Mouse (Mus musculus): Measurements from ENCODE around the gene Tgm3.

The Tgm3 gene

DNA sequence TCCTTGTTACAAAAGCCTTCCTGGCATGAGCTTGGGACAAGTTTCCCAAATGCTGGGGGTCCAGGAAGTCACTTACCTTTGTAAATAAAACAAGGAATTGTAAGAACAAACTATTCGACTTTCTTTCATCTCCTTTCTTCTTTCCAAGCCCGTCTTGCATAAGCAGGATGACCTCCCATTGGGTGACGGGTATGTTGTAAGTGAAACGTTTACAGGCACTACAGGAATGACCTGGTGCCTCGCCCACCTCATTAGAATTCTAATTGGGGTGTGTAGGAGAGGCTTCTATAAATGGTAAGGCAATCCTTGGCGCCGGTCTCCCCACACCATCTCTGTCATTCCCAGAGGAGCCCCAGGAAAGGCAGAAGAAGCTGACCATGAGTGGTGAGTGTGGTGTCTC lies at the start of gene Tgm3:
Tgm3 (plus strand) TSS at position 324 of the 400 bp plus-strand sequence.
- no peak for DNase-seq (ENCODE audit: low read depth)

GRCm38 (mm10) chr2:129980608-129981007 lies 31.5 kb upstream of the Tgm3 start:
- no peak for DNase-seq (ENCODE audit: low read depth)

DNA sequence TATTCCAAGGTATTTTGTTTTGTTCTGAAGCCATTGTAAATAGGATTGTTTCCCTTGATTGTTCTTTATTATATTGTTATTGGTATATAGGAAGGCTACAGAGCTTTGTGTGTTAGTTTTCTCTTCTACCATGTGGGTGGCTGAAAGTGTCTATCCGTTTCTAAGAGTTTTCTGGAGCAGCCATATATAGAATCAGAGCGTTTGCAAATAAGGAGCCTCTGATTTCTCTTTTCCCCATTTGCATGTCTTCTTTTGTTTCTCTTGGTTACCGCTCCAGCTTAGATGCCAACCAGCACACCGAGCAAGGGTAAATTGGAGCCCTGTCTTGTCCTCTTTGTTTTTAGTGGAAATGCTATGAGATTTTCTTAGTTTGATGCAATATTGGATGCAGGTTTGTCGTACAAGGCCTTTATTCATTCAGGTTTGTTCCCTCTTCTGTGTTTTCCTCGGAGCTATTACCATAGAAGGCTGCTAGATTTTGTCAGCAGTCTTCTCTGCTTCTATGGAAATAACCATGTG lies 24.6 kb upstream of the Tgm3 start:
- DNase-seq (ENCODE audit: low read depth): no peak

GRCm38 (mm10) chr2:129989646-129990045 lies 22.5 kb upstream of the Tgm3 start:
- DNase-seq (ENCODE audit: low read depth): no peak

GRCm38 (mm10) chr2:129994468-129994867 lies 17.7 kb upstream of the Tgm3 start:
- DNase-seq (ENCODE audit: low read depth): no peak

- DNase-seq (ENCODE audit: low read depth): no peak
Observed at GRCm38 (mm10) chr2:129998476-129998875, 13.7 kb upstream of the Tgm3 start.

DNA sequence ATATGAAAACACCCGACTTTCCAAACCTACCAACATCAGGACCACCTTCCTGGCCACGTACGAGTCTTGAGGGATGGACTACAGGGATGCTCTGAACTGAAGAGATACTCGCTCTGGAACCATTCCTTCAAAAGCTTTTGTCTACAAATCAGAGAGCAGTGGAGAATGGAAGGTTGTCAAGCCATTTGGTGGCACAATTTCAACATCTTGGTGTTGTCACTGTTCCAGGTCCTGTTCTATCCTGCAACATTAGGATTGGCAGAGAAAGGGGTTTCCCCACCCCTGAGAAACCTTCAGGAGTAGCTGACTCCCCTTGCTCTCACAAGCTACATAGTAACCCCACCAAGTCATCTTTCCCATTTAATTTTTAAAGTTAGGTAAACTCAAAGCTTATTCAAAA lies 12.9 kb upstream of the Tgm3 start:
- DNase-seq (ENCODE audit: low read depth): no peak

DNA sequence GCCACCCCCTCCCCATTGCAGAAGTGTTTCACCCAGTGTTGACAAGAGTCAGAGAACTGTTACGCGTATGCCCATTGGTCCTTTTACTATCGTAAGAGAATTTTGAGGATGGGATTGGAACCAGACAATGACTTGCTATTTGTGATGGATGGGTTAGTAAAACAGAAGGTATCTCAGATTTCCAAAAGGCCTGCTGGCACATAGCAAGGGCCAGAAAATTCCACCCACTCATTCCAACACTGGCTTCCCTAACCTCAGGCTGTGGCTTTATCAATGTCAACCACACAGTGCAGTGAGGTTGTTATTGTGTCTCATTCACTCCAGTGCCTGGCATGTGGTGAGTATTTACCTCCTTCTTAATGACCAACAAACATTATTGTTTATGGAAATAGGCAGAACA lies 11.5 kb upstream of the Tgm3 start:
- DNase-seq (ENCODE audit: low read depth): no peak

DNA sequence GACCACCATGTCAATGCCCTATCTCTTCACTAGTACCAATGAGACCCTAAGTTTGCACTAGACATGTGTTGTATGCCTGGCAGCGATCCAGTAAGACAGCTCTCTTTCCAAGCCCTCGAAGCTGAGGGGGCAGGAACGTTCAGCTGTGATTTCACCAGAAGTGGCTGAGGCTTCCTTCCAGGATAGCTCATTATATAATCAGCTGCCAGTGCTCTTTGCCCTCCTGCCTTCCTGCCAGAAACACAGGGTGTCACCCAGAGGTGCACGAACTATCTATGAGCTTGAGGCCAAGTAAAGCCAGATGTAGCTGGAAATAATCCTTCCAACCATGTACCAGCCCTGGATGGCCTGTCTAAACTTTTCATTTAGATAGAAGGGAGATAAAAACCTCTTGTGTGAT lies 8.1 kb upstream of the Tgm3 start:
- DNase-seq (ENCODE audit: low read depth): no peak

DNA sequence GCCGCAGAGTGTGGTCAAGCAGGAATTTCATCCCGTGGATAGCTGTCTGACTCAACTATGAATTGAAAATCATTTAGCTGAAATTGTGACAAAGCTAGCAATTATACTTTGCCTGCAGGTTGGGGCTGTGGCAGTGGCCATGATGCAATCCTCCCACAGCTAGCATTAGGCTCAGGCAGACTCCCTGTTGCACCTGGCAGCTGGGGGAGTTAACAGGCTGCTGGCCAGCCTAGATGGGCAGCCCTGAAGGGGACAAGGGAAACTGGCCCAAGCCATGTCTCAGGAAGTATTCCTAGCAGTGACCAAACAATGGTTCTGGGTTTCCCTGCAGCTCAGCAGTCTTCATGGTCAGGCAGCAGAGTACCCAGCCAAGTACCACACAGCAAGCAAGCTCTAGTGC lies 2.8 kb upstream of the Tgm3 start:
- no peak for DNase-seq (ENCODE audit: low read depth)

GRCm38 (mm10) chr2:130013646-130014045 lies 1.5 kb downstream of the Tgm3 start:
- no peak for DNase-seq (ENCODE audit: low read depth)

- DNase-seq (ENCODE audit: low read depth): no peak
Observed at GRCm38 (mm10) chr2:130015196-130015595, 3.0 kb downstream of the Tgm3 start.

DNA sequence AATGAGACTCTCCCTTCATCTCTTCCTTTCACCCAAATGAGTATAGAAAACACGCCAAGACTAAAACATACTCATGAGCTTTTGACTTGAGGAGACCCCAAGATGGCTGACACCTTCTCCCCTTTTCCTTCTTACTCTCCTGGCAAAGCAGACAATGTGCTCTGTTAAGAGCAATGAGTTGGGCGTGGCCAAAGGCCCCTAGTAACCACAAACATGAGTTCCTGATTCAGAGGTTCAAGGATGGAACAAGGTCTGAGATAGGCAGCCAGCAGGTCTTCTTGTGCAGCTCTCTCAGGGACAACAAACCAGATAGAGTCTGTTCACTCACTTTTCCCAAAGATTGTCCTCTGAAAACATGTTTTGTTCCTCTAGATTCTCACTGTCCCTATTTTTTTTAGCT lies 5.9 kb downstream of the Tgm3 start:
- DNase-seq (ENCODE audit: low read depth): no peak

- no peak for DNase-seq (ENCODE audit: low read depth)
Observed at GRCm38 (mm10) chr2:130027890-130028289, 15.7 kb downstream of the Tgm3 start.

GRCm38 (mm10) chr2:130029826-130030225 lies 17.7 kb downstream of the Tgm3 start:
- peak; percentile 37 for DNase-seq (ENCODE audit: low read depth)

GRCm38 (mm10) chr2:130032661-130033060 lies 20.5 kb downstream of the Tgm3 start:
- no peak for DNase-seq (ENCODE audit: low read depth)

- DNase-seq (ENCODE audit: low read depth): no peak
Observed at GRCm38 (mm10) chr2:130036846-130037245, 24.7 kb downstream of the Tgm3 start.

DNA sequence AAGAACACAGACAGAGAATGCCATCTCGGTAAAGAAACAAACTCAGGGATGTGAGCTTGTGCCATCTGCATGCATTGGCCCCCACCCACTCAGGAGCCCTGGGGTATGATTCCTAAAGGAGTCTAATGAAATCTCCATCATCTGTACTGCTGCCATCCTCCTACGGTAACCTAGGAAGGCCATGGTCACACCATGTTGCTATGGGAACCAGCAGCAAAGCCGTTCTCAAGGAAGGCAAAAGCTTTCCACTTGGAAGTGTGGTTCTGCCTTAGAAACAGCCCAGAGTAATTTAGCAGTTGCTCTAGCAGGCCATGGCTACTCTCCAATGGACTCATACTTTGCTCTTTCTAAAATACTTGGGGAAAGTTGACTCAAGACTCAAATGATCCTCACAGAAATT lies 26.8 kb downstream of the Tgm3 start:
- DNase-seq (ENCODE audit: low read depth): no peak

DNA sequence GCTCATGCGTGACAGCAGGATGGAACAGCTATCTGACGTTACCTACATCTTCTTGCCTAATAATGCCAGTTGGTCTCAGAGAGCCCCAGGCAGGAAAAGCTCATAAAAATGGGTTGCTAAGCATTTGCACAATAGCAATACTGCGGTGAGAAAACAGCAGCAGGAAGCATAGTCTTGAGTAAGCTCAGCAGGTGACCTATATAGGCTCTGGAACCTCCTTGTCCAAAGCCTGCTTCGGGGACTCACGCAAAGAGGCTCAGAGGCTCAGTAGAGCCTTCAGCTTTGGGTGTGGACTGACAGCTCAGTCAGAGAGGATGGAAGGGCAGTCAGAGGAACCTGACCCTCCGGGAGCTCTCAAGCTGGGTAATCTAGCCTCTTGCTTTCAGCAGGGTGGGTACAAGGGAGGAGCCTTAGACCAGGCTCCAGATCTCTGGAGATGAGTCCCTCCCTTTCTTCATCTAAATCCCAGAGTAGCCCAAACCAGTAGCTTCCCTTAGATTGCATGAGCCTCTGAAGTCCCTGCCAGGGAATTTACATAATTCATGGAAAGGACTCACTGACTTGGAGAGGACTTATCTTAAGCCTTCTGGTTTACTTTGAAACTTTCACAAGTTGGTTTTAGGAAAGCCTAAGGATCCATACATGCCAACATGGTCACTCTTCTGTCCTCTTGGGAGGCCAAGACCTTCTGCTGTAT lies 28.2 kb downstream of the Tgm3 start:
- no peak for DNase-seq (ENCODE audit: low read depth)

DNA sequence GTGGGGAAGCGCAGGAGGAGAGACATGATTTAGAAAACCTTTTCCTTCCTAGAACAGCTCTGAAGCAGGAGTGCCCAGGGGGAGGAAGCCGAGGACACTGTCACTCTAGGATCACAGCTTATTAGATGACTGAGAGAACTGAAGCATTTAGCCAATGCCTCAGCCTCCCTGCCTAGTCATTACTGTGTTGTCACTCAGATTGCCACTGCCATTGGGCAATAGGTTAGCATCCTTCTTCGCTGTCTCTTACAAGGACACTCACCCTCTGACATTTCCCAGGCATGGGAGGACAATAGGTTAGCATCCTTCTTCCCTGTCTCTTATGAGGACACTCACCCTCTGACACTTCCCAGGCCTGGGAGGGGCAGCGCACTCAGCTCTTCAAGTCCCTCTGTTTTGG lies 31.7 kb downstream of the Tgm3 start:
- no peak for DNase-seq (ENCODE audit: low read depth)

DNA sequence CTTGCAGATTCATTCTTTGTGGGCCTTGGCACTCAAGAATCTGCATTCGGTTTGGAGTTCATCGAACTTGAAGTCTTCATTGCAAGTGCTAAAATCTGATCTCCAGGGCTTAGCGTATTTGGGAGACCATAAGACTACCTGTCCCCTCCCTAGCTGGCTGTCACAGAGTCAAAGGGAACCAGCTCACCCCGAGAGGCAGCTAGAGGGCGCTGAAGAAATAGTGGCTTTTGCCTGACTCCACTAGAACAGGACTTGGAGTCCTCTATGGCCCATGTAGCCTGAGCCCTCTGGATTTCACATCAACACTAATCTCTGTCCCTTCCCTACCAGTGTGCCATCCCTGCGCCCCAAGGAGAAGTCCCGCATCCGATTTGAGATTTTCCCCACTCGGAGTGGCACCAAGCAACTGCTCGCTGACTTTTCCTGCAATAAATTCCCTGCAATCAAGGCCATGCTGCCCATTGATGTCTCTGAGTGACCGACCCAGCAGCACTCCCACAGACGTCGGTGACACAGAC lies 35.8 kb downstream of the Tgm3 start:
- no peak for DNase-seq (ENCODE audit: low read depth)

GRCm38 (mm10) chr2:130048792-130049191 lies 36.6 kb downstream of the Tgm3 start:
- no peak for DNase-seq (ENCODE audit: low read depth)

- DNase-seq (ENCODE audit: low read depth): peak; percentile 29
Observed at GRCm38 (mm10) chr2:130058149-130058548, 46.0 kb downstream of the Tgm3 start.

- DNase-seq (ENCODE audit: low read depth): peak; percentile 46
Observed at GRCm38 (mm10) chr2:130068228-130068627, 56.1 kb downstream of the Tgm3 start.

All from induced T-regulatory cell, adult 2 months (primary cell).